Mouse (Mus musculus): ENCODE data around the gene Greb1.
"Not testable (repeated sequence)": the region's sequence is repeated elsewhere in the genome, so short reads cannot be mapped to it uniquely, and the experiment has no call there.

The Greb1 gene

GRCm38 (mm10) chr12:16696146-16696545, 104.5 kb downstream of the Greb1 start:
- DNase-seq (ENCODE audit: low read depth in 1 of 2, low spot score in 2 of 2), result no peak

GRCm38 (mm10) chr12:16695252-16695651, 105.4 kb downstream of the Greb1 start:
- not testable (repeated sequence) for DNase-seq (ENCODE audit: low read depth in 1 of 2, low spot score in 2 of 2)

GRCm38 (mm10) chr12:16694783-16695182, 105.9 kb downstream of the Greb1 start:
- no peak for DNase-seq (ENCODE audit: low read depth in 1 of 2, low spot score in 2 of 2)

- no peak for DNase-seq (ENCODE audit: low read depth in 1 of 2, low spot score in 2 of 2)
Measured at GRCm38 (mm10) chr12:16690631-16691030, 110.1 kb downstream of the Greb1 start.

GRCm38 (mm10) chr12:16672246-16672645, 128.4 kb downstream of the Greb1 start:
- no peak for DNase-seq (ENCODE audit: low read depth in 1 of 2, low spot score in 2 of 2)

- DNase-seq (ENCODE audit: low read depth in 1 of 2, low spot score in 2 of 2), result no peak
Measured at GRCm38 (mm10) chr12:16669176-16669575, 131.5 kb downstream of the Greb1 start.

GRCm38 (mm10) chr12:16665022-16665421, 135.7 kb downstream of the Greb1 start:
- no peak for DNase-seq (ENCODE audit: low read depth in 1 of 2, low spot score in 2 of 2)

GRCm38 (mm10) chr12:16662955-16663585, 137.6 kb downstream of the Greb1 start:
- DNase-seq (ENCODE audit: low read depth in 1 of 2, low spot score in 2 of 2), result no peak

GRCm38 (mm10) chr12:16661936-16662335, 138.8 kb downstream of the Greb1 start:
- DNase-seq (ENCODE audit: low read depth in 1 of 2, low spot score in 2 of 2), result no peak

GRCm38 (mm10) chr12:16661459-16661858, 139.2 kb downstream of the Greb1 start:
- DNase-seq (ENCODE audit: low read depth in 1 of 2, low spot score in 2 of 2), result no peak

GRCm38 (mm10) chr12:16656906-16657875, 143.5 kb downstream of the Greb1 start:
- no peak for DNase-seq (ENCODE audit: low read depth in 1 of 2, low spot score in 2 of 2)

- DNase-seq (ENCODE audit: low read depth in 1 of 2, low spot score in 2 of 2), result no peak
Measured at GRCm38 (mm10) chr12:16655604-16656003, 145.1 kb downstream of the Greb1 start.

GRCm38 (mm10) chr12:16653332-16654093, 147.2 kb downstream of the Greb1 start, which contains the start of gene Ntsr2:
Ntsr2 (plus strand) TSS chr12:16653382.
- no peak for DNase-seq (ENCODE audit: low read depth in 1 of 2, low spot score in 2 of 2)

GRCm38 (mm10) chr12:16649819-16650218, 150.9 kb downstream of the Greb1 start:
- no peak for DNase-seq (ENCODE audit: low read depth in 1 of 2, low spot score in 2 of 2)

GRCm38 (mm10) chr12:16648273-16648672, 152.4 kb downstream of the Greb1 start:
- no peak for DNase-seq (ENCODE audit: low read depth in 1 of 2, low spot score in 2 of 2)

- DNase-seq (ENCODE audit: low read depth in 1 of 2, low spot score in 2 of 2), result no peak
Measured at GRCm38 (mm10) chr12:16646780-16647409, 153.8 kb downstream of the Greb1 start.

- DNase-seq (ENCODE audit: low read depth in 1 of 2, low spot score in 2 of 2), result no peak
Measured at GRCm38 (mm10) chr12:16644698-16645097, 156.0 kb downstream of the Greb1 start.

- no peak for DNase-seq (ENCODE audit: low read depth in 1 of 2, low spot score in 2 of 2)
Measured at GRCm38 (mm10) chr12:16643508-16644345, 157.0 kb downstream of the Greb1 start.

GRCm38 (mm10) chr12:16642000-16642399, 158.7 kb downstream of the Greb1 start:
- no peak for DNase-seq (ENCODE audit: low read depth in 1 of 2, low spot score in 2 of 2)

- DNase-seq (ENCODE audit: low read depth in 1 of 2, low spot score in 2 of 2), result no peak
Measured at GRCm38 (mm10) chr12:16640075-16640474, 160.6 kb downstream of the Greb1 start.
